Mouse (Mus musculus): ENCODE data around the gene Ccdc116. TPM values are rescaled to one million over a fixed set of nuclear protein-coding genes. Genes with fewer than 3 reads are reported as not detected.

Gene Ccdc116
- total RNA-seq (2014; rRNA removed) (7.2 and 8.8 TPM in 2 replicates), polyA plus RNA-seq (2015; fragmentation: Nextera tagmentation; extraction: Ambion mirVana) (2.8 and 3.5 TPM in 2 replicates)

DNA sequence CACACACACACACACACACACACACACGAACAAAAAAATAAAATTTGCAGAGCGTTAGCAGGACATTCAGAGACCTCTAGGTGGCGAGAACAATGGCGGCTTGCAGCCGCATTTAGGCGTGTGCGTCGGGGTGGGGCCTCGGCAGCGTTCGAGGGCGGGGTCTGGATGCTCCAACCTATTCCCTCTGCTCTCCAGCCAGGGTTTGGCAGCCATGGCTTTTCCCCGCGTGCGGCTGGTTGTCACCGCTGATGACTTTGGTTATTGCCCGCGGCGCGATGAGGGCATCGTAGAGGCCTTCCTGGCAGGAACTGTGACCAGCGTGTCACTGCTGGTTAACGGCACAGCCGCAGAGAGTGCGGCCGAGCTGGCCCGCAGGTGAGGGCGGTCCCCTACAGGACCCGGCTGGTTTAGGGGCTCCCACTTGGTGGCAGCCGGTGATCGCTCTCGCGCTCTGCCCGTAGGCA, at the start of gene Ccdc116:
TSS of gene Ccdc116 (minus strand) at position 458 of the 464 bp plus-strand sequence.
- peak; percentile 89 for ATAC-seq
- 0% methylated on average over 28 of the region's 34 CpGs for WGBS

DNA sequence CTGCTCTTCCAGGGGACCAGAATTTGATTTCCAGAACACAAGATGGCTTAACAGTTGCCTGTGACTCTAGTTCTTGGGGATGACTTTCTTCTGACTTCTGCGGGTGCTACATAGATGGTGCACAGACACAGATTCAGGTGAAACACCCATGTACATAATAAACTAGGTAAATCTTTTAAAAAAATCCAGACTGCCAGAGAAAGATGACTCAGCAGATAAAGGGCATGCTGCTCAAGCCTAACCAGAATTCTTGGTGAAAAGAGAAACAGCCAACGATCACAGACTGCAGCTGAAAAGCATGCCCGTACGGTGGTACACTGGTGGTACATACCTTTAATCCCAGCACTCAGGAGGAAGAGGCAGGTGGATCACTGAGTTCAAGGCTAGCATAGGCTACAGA, 46.8 kb upstream of the Ccdc116 start:
- H3K4me2 ChIP-seq (ENCODE audit: low read depth, low read length): no peak overlapping the region
- no peaks in the 10 kb centered on the region for H3K27me3 ChIP-seq (ENCODE audit: insufficient read depth, low read length)
- 94% methylated on average over 4 of the region's 4 CpGs for WGBS
- H3K4me3 ChIP-seq (ENCODE audit: low read length): no peak overlapping the region
- no peaks in the 10 kb centered on the region for H3K9me3 ChIP-seq (ENCODE audit: low read length)
- no peaks in the 10 kb centered on the region for H3K36me3 ChIP-seq (ENCODE audit: insufficient read depth, low read length)
- DNase-seq (ENCODE audit: low spot score) (no peak), ATAC-seq (no peak)
- H3K27ac ChIP-seq: no peak overlapping the region
- no peak for TF ChIP-seq CTCF (IDR thresholded peaks at IDR 0.05; ENCODE audit: low read depth)
- H3K4me1 ChIP-seq (ENCODE audit: insufficient read depth, low read length): no peaks in the 10 kb centered on the region
- H3K9ac ChIP-seq (replicated peaks; ENCODE audit: low read length): no peak overlapping the region

More for the DNA sequence above, at the start of gene Ccdc116:
- TF ChIP-seq CTCF (IDR thresholded peaks at IDR 0.05; ENCODE audit: low read depth): peak; percentile 75
- Histone ChIP-seq H3K27ac (peak within 1 kb of the TSS; percentile 74), H3K9me3 (ENCODE audit: low read length) (no peaks in the 10 kb centered on the region), H3K4me1 (ENCODE audit: insufficient read depth, low read length) (peaks cover 5% of the 10 kb centered on the region; the same call in 1 of the 2 replicates), H3K27me3 (ENCODE audit: insufficient read depth, low read length) (no peaks in the 10 kb centered on the region), H3K36me3 (ENCODE audit: insufficient read depth, low read length) (no peaks in the 10 kb centered on the region), H3K4me3 (ENCODE audit: low read length) (peak within 1 kb of the TSS; percentile 64), H3K9ac (replicated peaks; ENCODE audit: low read length) (peak within 1 kb of the TSS; percentile 63), H3K4me2 (ENCODE audit: low read depth, low read length) (peak within 1 kb of the TSS; percentile 92)
- DNase-seq (ENCODE audit: low spot score): peak; percentile 95

DNA sequence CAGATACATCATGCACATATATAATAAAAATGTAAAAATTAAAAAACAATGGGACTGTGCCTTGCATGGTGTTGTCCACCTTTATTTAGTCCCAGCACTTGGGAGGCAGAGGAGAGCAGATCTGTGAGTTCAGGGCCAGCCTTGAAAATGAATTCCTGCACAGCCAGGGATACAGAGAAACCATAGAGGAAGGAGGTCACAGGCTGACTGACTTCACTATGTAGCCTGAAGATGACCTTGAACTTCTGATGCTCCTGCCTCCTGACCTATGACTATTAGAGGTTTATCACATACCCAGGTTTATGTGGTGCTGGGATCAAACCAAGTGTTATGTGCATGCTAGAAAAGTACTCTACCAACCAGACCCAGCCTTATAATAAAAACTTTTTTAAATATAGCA, 38.4 kb upstream of the Ccdc116 start:
- DNase-seq (ENCODE audit: low spot score): no peak
- no peak for ATAC-seq
- no peak overlapping the region for H3K4me3 ChIP-seq (ENCODE audit: low read length)
- TF ChIP-seq CTCF (IDR thresholded peaks at IDR 0.05; ENCODE audit: low read depth): no peak
- no peaks in the 10 kb centered on the region for H3K27me3 ChIP-seq (ENCODE audit: insufficient read depth, low read length)
- no peak overlapping the region for H3K4me2 ChIP-seq (ENCODE audit: low read depth, low read length)
- H3K27ac ChIP-seq: no peak overlapping the region
- H3K9ac ChIP-seq (replicated peaks; ENCODE audit: low read length): no peak overlapping the region
- no peaks in the 10 kb centered on the region for H3K4me1 ChIP-seq (ENCODE audit: insufficient read depth, low read length)
- no peaks in the 10 kb centered on the region for H3K9me3 ChIP-seq (ENCODE audit: low read length)
- H3K36me3 ChIP-seq (ENCODE audit: insufficient read depth, low read length): no peaks in the 10 kb centered on the region

DNA sequence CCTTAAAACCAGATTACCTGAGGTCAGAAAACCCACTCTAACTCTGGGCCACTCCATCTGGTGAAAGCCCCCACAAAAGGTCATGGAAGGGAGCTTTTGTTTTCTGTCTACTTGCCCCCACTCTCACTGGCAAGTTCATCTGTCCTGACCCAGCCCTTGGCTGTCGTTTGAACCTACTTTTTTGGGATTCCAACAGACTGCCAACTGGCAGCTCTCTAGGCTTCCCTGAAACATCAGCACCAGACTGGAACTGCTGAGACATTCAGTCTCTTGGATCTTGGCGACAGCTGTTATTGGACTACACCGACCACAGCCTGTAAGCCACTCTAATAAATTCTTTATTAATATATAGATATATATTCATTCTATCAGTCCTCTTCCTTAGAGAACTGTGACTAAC, 36.0 kb upstream of the Ccdc116 start:
- no peak for DNase-seq (ENCODE audit: low spot score)
- H3K27me3 ChIP-seq (ENCODE audit: insufficient read depth, low read length): no peaks in the 10 kb centered on the region
- H3K4me3 ChIP-seq (ENCODE audit: low read length): no peak overlapping the region
- ATAC-seq: no peak
- H3K27ac ChIP-seq: no peak overlapping the region
- H3K9me3 ChIP-seq (ENCODE audit: low read length): no peaks in the 10 kb centered on the region
- H3K9ac ChIP-seq (replicated peaks; ENCODE audit: low read length): no peak overlapping the region
- no peak for TF ChIP-seq CTCF (IDR thresholded peaks at IDR 0.05; ENCODE audit: low read depth)
- no peaks in the 10 kb centered on the region for H3K36me3 ChIP-seq (ENCODE audit: insufficient read depth, low read length)
- H3K4me1 ChIP-seq (ENCODE audit: insufficient read depth, low read length): no peaks in the 10 kb centered on the region
- H3K4me2 ChIP-seq (ENCODE audit: low read depth, low read length): no peak overlapping the region
- WGBS: 65% methylated on average over 3 of the region's 3 CpGs

DNA sequence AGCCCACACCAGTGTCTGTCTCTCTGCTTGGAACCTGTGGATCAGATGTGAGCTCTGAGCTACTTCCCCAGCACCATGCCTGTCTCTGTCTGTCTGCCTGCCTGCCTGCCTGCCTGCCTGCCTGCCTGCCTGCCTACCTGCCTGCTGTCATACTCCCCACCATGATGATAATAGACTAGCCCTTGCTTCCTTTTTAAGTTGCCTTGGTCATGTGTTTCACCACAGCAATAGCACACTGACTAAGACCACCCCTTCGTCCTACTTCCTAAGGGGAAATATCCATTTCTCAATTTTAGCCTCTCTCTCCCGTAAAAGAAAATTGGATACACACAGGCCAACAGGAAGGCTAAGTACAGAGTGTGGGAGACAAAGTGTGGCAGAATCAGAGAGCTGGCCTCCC, 35.1 kb upstream of the Ccdc116 start:
- no peak overlapping the region for H3K9ac ChIP-seq (replicated peaks; ENCODE audit: low read length)
- no peak overlapping the region for H3K27ac ChIP-seq
- no peak overlapping the region for H3K4me3 ChIP-seq (ENCODE audit: low read length)
- DNase-seq (ENCODE audit: low spot score): no peak
- H3K27me3 ChIP-seq (ENCODE audit: insufficient read depth, low read length): no peaks in the 10 kb centered on the region
- H3K9me3 ChIP-seq (ENCODE audit: low read length): no peaks in the 10 kb centered on the region
- no peak overlapping the region for H3K4me2 ChIP-seq (ENCODE audit: low read depth, low read length)
- no peak for ATAC-seq
- no peaks in the 10 kb centered on the region for H3K4me1 ChIP-seq (ENCODE audit: insufficient read depth, low read length)
- no peak for TF ChIP-seq CTCF (IDR thresholded peaks at IDR 0.05; ENCODE audit: low read depth)
- WGBS: 87% methylated on average over 2 of the region's 2 CpGs
- no peaks in the 10 kb centered on the region for H3K36me3 ChIP-seq (ENCODE audit: insufficient read depth, low read length)

DNA sequence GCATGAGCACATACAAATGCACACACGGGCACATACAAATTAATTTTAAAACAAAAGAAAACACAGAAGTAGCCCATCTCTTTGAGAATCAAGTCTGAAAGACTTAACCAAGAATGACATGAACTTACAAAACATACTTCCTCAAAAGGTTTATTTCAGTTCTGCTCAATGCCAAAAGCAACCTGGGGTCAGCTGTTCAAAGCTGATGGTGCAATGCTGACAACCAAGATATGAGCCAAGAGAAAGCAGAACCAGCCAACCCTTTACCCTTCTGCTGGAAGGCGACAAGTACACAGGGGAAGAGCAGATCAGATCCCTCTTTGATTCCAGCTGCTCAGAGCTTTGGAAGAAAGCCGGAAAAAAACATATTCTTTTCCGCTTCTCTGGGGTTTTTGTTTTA, 34.4 kb upstream of the Ccdc116 start:
- no peak overlapping the region for H3K4me3 ChIP-seq (ENCODE audit: low read length)
- H3K36me3 ChIP-seq (ENCODE audit: insufficient read depth, low read length): no peaks in the 10 kb centered on the region

DNA sequence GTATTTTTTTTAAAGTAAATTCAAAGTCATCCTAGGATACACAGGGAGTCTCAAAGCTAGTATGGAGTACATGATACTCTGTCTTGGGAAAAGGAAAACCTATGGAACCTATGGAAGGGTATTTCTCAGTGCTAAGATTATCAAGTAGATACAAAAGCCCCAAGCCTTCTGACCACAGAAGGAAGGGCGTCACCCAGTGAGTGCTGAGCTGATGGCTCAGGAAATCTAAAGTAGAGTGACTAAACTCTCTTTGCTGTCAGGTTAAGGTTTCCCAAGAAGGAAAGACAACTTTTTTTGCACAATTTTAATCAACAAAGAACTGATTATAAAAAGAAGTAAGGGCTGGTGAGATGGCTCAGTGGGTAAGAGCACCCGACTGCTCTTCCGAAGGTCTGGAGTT, 32.7 kb upstream of the Ccdc116 start:
- Histone ChIP-seq H3K27ac (no peak overlapping the region), H3K9ac (replicated peaks; ENCODE audit: low read length) (no peak overlapping the region), H3K4me1 (ENCODE audit: insufficient read depth, low read length) (no peaks in the 10 kb centered on the region), H3K9me3 (ENCODE audit: low read length) (no peaks in the 10 kb centered on the region), H3K27me3 (ENCODE audit: insufficient read depth, low read length) (no peaks in the 10 kb centered on the region), H3K4me3 (ENCODE audit: low read length) (no peak overlapping the region), H3K4me2 (ENCODE audit: low read depth, low read length) (no peak overlapping the region), H3K36me3 (ENCODE audit: insufficient read depth, low read length) (peaks cover under 1% of the 10 kb centered on the region; the same call in 1 of the 2 replicates)
- TF ChIP-seq CTCF (IDR thresholded peaks at IDR 0.05; ENCODE audit: low read depth): no peak
- no peak for DNase-seq (ENCODE audit: low spot score)
- no peak for ATAC-seq
- WGBS: 94% methylated on average over 3 of the region's 3 CpGs

More for the DNA sequence above, 34.4 kb upstream of the Ccdc116 start:
- H3K9ac ChIP-seq (replicated peaks; ENCODE audit: low read length): no peak overlapping the region
- ATAC-seq: no peak
- no peaks in the 10 kb centered on the region for H3K9me3 ChIP-seq (ENCODE audit: low read length)
- no peak for TF ChIP-seq CTCF (IDR thresholded peaks at IDR 0.05; ENCODE audit: low read depth)
- H3K4me1 ChIP-seq (ENCODE audit: insufficient read depth, low read length): no peaks in the 10 kb centered on the region
- H3K4me2 ChIP-seq (ENCODE audit: low read depth, low read length): no peak overlapping the region
- 86% methylated on average over 4 of the region's 4 CpGs for WGBS
- no peak overlapping the region for H3K27ac ChIP-seq
- DNase-seq (ENCODE audit: low spot score): no peak
- H3K27me3 ChIP-seq (ENCODE audit: insufficient read depth, low read length): no peaks in the 10 kb centered on the region
